Mouse (Mus musculus) bone marrow, adult 2 months (tissue): ENCODE measurements at regions not wholly inside any gene's neighbourhood (a gene's known extent, or its start where the extent isn't known, plus 50 kb on each side); places are given as distances from the start of the nearest gene placed in this dataset.

Experiments used
- CTCF ChIP-seq: fragments of 200-500 bp; IDR thresholded peaks from 2 replicates; pipeline ENCODE4 v1.5.1; 2011; ENCODE audit warnings: low read length, control low read depth; ENCODE audit not compliant: control insufficient read depth, insufficient read depth
- POLR2A ChIP-seq: fragments of 200-500 bp; IDR thresholded peaks from 2 replicates; pipeline ENCODE4 v1.6.1; 2011; ENCODE audit warnings: low read depth, mild to moderate bottlenecking, control low read depth, low read length, borderline replicate concordance; ENCODE audit not compliant: control insufficient read depth

- no peak for TF ChIP-seq CTCF
- TF ChIP-seq POLR2A: no peak
Measured at GRCm38 (mm10) chr5:33489286-33489685, 55.5 kb upstream of the Nkx1-1 start.
